ENCODE assay signal across 10 mouse cellular contexts in the genomic region with DNA sequence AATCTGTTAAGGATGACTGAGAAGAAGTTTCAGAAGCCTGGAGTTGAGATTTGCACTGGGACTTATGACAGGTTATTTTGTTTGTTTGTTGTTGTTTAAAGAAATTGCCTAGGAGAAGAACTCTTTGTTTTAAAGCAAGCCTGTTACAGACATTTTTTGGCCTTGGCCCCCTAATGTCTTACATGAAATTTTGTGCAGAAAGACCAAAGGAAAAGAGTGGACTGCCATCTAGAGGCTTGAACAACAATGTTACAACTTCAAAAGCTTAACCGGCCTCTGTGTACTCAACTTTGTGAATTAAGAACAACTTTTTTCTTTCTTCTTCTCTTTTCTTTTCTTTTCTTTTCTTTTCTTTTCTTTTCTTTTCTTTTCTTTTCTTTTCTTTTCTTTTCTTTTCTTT. TPM values are rescaled to one million over a fixed set of nuclear protein-coding genes. Genes with fewer than 3 reads are reported as not detected.
A peak's percentile ranks its signal among the peaks of the same experiment; 100 is the strongest.
DNase-seq lines count a peak whose midpoint lies in the region; ATAC-seq and TF ChIP-seq lines count a peak whose summit lies in the region.
"Had no signal": no experiment of that assay in that cellular context is flagged by ENCODE, and none has a peak within 500 bp of the region (broad histone marks: within the 10 kb centered on the region; RNA-seq: fewer than 3 reads in every experiment).

No protein-coding gene starts in this region.

- H3K27me3 ChIP-seq in heart, postnatal 0 days (ENCODE audit: control insufficient read depth, insufficient read depth, low read length) = no peaks in the 10 kb centered on the region
- H3K27me3 ChIP-seq in midbrain, postnatal 0 days (ENCODE audit: insufficient read depth, low read length) = no peaks in the 10 kb centered on the region
- no peaks in the 10 kb centered on the region for H3K27me3 ChIP-seq in midbrain, embryonic 10.5 days (ENCODE audit: low read depth, poor library complexity, severe bottlenecking)

- TF ChIP-seq EP300 in heart, postnatal 0 days (IDR thresholded peaks at IDR 0.05; ENCODE audit: low read depth) = no peak

- H3K9ac ChIP-seq in heart, postnatal 0 days (replicated peaks; ENCODE audit: low read depth, low read length) = no peak overlapping the region
- no peak overlapping the region for H3K9ac ChIP-seq in midbrain, postnatal 0 days (replicated peaks; ENCODE audit: low read length, poor library complexity, severe bottlenecking)

- H3K4me3 ChIP-seq in heart, postnatal 0 days (ENCODE audit: low read depth, low read length) = no peak overlapping the region
- no peak overlapping the region for H3K4me3 ChIP-seq in midbrain, postnatal 0 days (ENCODE audit: low read depth, low read length)
- no peak overlapping the region for H3K4me3 ChIP-seq in midbrain, embryonic 10.5 days
- H3K4me3 ChIP-seq: myocyte had no signal

- TF ChIP-seq CTCF in heart, postnatal 0 days (IDR thresholded peaks at IDR 0.05; ENCODE audit: low read depth) = peak; percentile 65
- TF ChIP-seq CTCF in midbrain, postnatal 0 days (IDR thresholded peaks at IDR 0.05) = peak; percentile 81

- H3K4me2 ChIP-seq in heart, postnatal 0 days (ENCODE audit: low read depth, low read length) = no peak overlapping the region
- H3K4me2 ChIP-seq in midbrain, postnatal 0 days (ENCODE audit: low read depth, low read length, poor library complexity, severe bottlenecking) = no peak overlapping the region

- H3K27ac ChIP-seq in heart, postnatal 0 days (ENCODE audit: low read depth) = no peak overlapping the region
- no peak overlapping the region for H3K27ac ChIP-seq in midbrain, postnatal 0 days (ENCODE audit: low read depth, low read length)
- no peak overlapping the region for H3K27ac ChIP-seq in midbrain, embryonic 10.5 days (replicated peaks)

- H3K9me3 ChIP-seq in heart, postnatal 0 days (replicated peaks; ENCODE audit: control insufficient read depth, low read length) = no peaks in the 10 kb centered on the region
- H3K9me3 ChIP-seq in midbrain, postnatal 0 days (ENCODE audit: low read length) = no peaks in the 10 kb centered on the region
- H3K9me3 ChIP-seq in midbrain, embryonic 10.5 days (replicated peaks) = no peaks in the 10 kb centered on the region

- 12% methylated on average over 1 of the region's 1 CpGs for WGBS in heart, postnatal 0 days
- WGBS in midbrain, postnatal 0 days = 14% methylated on average over 1 of the region's 1 CpGs
- WGBS in midbrain, embryonic 10.5 days = 53% methylated on average over 1 of the region's 1 CpGs

- peaks cover 23% of the 10 kb centered on the region for H3K36me3 ChIP-seq in heart, postnatal 0 days (replicated peaks; ENCODE audit: control insufficient read depth, insufficient read depth, low read length)
- H3K36me3 ChIP-seq in midbrain, postnatal 0 days (ENCODE audit: insufficient read depth, low read length) = peaks cover 18% of the 10 kb centered on the region
- peaks cover 26% of the 10 kb centered on the region for H3K36me3 ChIP-seq in midbrain, embryonic 10.5 days

- DNase-seq in heart, postnatal 0 days (ENCODE audit: low spot score) = peak; percentile 81
- DNase-seq in heart, adult 11 months = no peak
- peak; percentile 86 for DNase-seq in midbrain, postnatal 0 days (ENCODE audit: low spot score)
- DNase-seq in midbrain, embryonic 10.5 days (ENCODE audit: low spot score) = no peak
- DNase-seq in brain, embryonic 18.5 days (ENCODE audit: low read depth, low spot score) = peak; percentile 66
- peak; percentile 36 for DNase-seq in retina, postnatal 7 days (ENCODE audit: low read depth, low spot score)
- no peak for DNase-seq in urinary bladder, postnatal 25 days (ENCODE audit: low spot score)
- DNase-seq in urinary bladder, adult 2 months (ENCODE audit: low spot score) = no peak
- DNase-seq: adrenal gland, postnatal 10 days had no signal

- no peak for ATAC-seq in heart, postnatal 0 days (ENCODE audit: insufficient read depth, low read depth)
- no peak for ATAC-seq in midbrain, postnatal 0 days (ENCODE audit: low FRiP score)

- peaks cover 14% of the 10 kb centered on the region; the same call in 1 of the 2 replicates for H3K4me1 ChIP-seq in heart, postnatal 0 days (ENCODE audit: control insufficient read depth, insufficient read depth)
- H3K4me1 ChIP-seq in midbrain, postnatal 0 days (ENCODE audit: insufficient read depth, low read length) = no peaks in the 10 kb centered on the region; the same call in 1 of the 2 replicates
- no peaks in the 10 kb centered on the region for H3K4me1 ChIP-seq in midbrain, embryonic 10.5 days

RNA-seq across cellular contexts. Expression of a gene that starts 36.7 kb away (rescaled TPM):
- total RNA-seq in heart, postnatal 0 days (2014; rRNA removed; ENCODE audit: low replicate concordance) = 0.62 TPM in 1 of 2 replicates, not detected in the other
- polyA plus RNA-seq in heart, postnatal 0 days (2015; fragmentation: Nextera tagmentation; extraction: Ambion mirVana) = 1.0 and 1.8 TPM in 2 replicates
- 1.4 TPM in 1 of 2 replicates, not detected in the other for total RNA-seq in midbrain, postnatal 0 days (2014; rRNA removed)
- polyA plus RNA-seq in midbrain, postnatal 0 days (2015; fragmentation: Nextera tagmentation; extraction: Ambion mirVana) = 5.5 and 6.2 TPM in 2 replicates
- 0.65 and 1.2 TPM in 2 replicates for polyA plus RNA-seq in midbrain, embryonic 10.5 days (2016; fragmentation: Nextera tagmentation; extraction: Ambion mirVana)
- 0.51 and 0.87 TPM in 2 replicates for polyA plus RNA-seq in urinary bladder, adult 2 months (2012; rRNA removed)
- polyA plus RNA-seq: myocyte had no signal

RNA-seq across cellular contexts. Expression of a gene that starts 43.8 kb away (rescaled TPM):
- total RNA-seq in heart, postnatal 0 days (2014; rRNA removed; ENCODE audit: low replicate concordance) = not detected in 2 replicates
- not detected in 2 replicates for polyA plus RNA-seq in heart, postnatal 0 days (2015; fragmentation: Nextera tagmentation; extraction: Ambion mirVana)
- total RNA-seq in midbrain, postnatal 0 days (2014; rRNA removed) = not detected in 2 replicates
- not detected in 2 replicates for polyA plus RNA-seq in midbrain, postnatal 0 days (2015; fragmentation: Nextera tagmentation; extraction: Ambion mirVana)
- not detected in 2 replicates for polyA plus RNA-seq in midbrain, embryonic 10.5 days (2016; fragmentation: Nextera tagmentation; extraction: Ambion mirVana)
- 0.34 and 0.68 TPM in 2 replicates for polyA plus RNA-seq in urinary bladder, adult 2 months (2012; rRNA removed)
- polyA plus RNA-seq: myocyte had no signal

RNA-seq across cellular contexts. Expression of a gene that starts 48.9 kb away (rescaled TPM):
- 0.89 and 6.6 TPM in 2 replicates for total RNA-seq in heart, postnatal 0 days (2014; rRNA removed; ENCODE audit: low replicate concordance)
- polyA plus RNA-seq in heart, postnatal 0 days (2015; fragmentation: Nextera tagmentation; extraction: Ambion mirVana) = not detected in 2 replicates
- not detected in 2 replicates for total RNA-seq in midbrain, postnatal 0 days (2014; rRNA removed)
- not detected in 2 replicates for polyA plus RNA-seq in midbrain, postnatal 0 days (2015; fragmentation: Nextera tagmentation; extraction: Ambion mirVana)
- polyA plus RNA-seq in midbrain, embryonic 10.5 days (2016; fragmentation: Nextera tagmentation; extraction: Ambion mirVana) = not detected in 2 replicates
- polyA plus RNA-seq in urinary bladder, adult 2 months (2012; rRNA removed) = 0.04 TPM in 1 of 2 replicates, not detected in the other
- polyA plus RNA-seq: myocyte had no signal

Comparison
In these comparisons a context has a peak if more than half of its experiments do, and no peak if none do; other contexts are left out.
1. DNase-seq: peak in heart, postnatal 0 days (single experiment), midbrain, postnatal 0 days (single experiment), brain, embryonic 18.5 days (single experiment) and retina, postnatal 7 days (single experiment); none in heart, adult 11 months (single experiment), midbrain, embryonic 10.5 days (single experiment), urinary bladder, postnatal 25 days (single experiment) and urinary bladder, adult 2 months (single experiment).